Mouse (Mus musculus) brain, embryonic 14.5 days (tissue): ENCODE data around the gene Dgki. TPM values are rescaled to one million over a fixed set of nuclear protein-coding genes. Genes with fewer than 3 reads are reported as not detected.

Experiments used
- DNase-seq: peaks from one replicate; pipeline ENCODE4 v3.0.0-alpha.2; 2011; ENCODE audit warnings: low read depth
- CTCF ChIP-seq: fragments of 200-500 bp; IDR thresholded peaks from 2 replicates; pipeline ENCODE4 v1.5.1; 2012; ENCODE audit warnings: inconsistent platforms, mild to moderate bottlenecking, moderate library complexity, borderline replicate concordance; ENCODE audit not compliant: insufficient read depth, insufficient read length; ENCODE audit errors: extremely low read depth
- POLR2A ChIP-seq: fragments of 200-500 bp; IDR thresholded peaks from 2 replicates; pipeline ENCODE4 v1.6.1; 2012; ENCODE audit warnings: mild to moderate bottlenecking, inconsistent platforms, borderline replicate concordance; ENCODE audit not compliant: poor library complexity, insufficient read depth, insufficient read length, severe bottlenecking; ENCODE audit errors: extremely low read depth
- polyA plus RNA-seq: library from polyadenylated mRNA; depleted of rRNA; stranded (reverse); fragments of >200 nt; gene quantifications from 2 replicates; pipeline ENCODE4 v1.2.3, GENCODE M21; 2012

The Dgki gene
- polyA plus RNA-seq, 1 experiment, result 6.5 TPM

- TF ChIP-seq CTCF, result no peak
- no peak for TF ChIP-seq POLR2A
- peak; percentile 63 for DNase-seq
Observed at GRCm38 (mm10) chr6:36818281-36819018, 481.5 kb downstream of the Dgki start.

GRCm38 (mm10) chr6:36816666-36817065 lies 483.3 kb downstream of the Dgki start:
- no peak for TF ChIP-seq CTCF
- no peak for DNase-seq

- TF ChIP-seq CTCF (no peak), POLR2A (no peak)
- no peak for DNase-seq
Observed at GRCm38 (mm10) chr6:36815992-36816391, 484.0 kb downstream of the Dgki start.

GRCm38 (mm10) chr6:36812666-36813515 lies 487.1 kb downstream of the Dgki start:
- TF ChIP-seq POLR2A, result no peak
- no peak for TF ChIP-seq CTCF
- DNase-seq, result no peak

GRCm38 (mm10) chr6:36810448-36810847 lies 489.5 kb downstream of the Dgki start:
- TF ChIP-seq CTCF (no peak), POLR2A (no peak)
- peak; percentile 76 for DNase-seq

- TF ChIP-seq POLR2A, result 0 out of 2 replicates have a peak, but pooled peaks have one; percentile 8
- no peak for TF ChIP-seq CTCF
- DNase-seq, result peak; percentile 94
Observed at GRCm38 (mm10) chr6:36809747-36810285, 490.2 kb downstream of the Dgki start, which contains the start of gene Ptn. TSS of gene Ptn (minus strand) at chr6:36810220.

- TF ChIP-seq POLR2A (no peak), CTCF (no peak)
- peak; percentile 73 for DNase-seq
Observed at GRCm38 (mm10) chr6:36809311-36809726, 490.7 kb downstream of the Dgki start.

- peak; percentile 81 for DNase-seq
- TF ChIP-seq CTCF, result no peak
- no peak for TF ChIP-seq POLR2A
Observed at GRCm38 (mm10) chr6:36808306-36809058, 491.5 kb downstream of the Dgki start.

GRCm38 (mm10) chr6:36806906-36807305 lies 493.1 kb downstream of the Dgki start:
- TF ChIP-seq POLR2A (no peak), CTCF (no peak)
- no peak for DNase-seq

- peak; percentile 39 for DNase-seq
- TF ChIP-seq POLR2A, result no peak
- TF ChIP-seq CTCF, result no peak
Observed at GRCm38 (mm10) chr6:36800309-36800946, 499.6 kb downstream of the Dgki start.
